Mouse (Mus musculus): ENCODE data around the gene Fut7.
"Not testable (repeated sequence)": the region's sequence is repeated elsewhere in the genome, so short reads cannot be mapped to it uniquely, and the experiment has no call there.

Fut7 gene

DNA sequence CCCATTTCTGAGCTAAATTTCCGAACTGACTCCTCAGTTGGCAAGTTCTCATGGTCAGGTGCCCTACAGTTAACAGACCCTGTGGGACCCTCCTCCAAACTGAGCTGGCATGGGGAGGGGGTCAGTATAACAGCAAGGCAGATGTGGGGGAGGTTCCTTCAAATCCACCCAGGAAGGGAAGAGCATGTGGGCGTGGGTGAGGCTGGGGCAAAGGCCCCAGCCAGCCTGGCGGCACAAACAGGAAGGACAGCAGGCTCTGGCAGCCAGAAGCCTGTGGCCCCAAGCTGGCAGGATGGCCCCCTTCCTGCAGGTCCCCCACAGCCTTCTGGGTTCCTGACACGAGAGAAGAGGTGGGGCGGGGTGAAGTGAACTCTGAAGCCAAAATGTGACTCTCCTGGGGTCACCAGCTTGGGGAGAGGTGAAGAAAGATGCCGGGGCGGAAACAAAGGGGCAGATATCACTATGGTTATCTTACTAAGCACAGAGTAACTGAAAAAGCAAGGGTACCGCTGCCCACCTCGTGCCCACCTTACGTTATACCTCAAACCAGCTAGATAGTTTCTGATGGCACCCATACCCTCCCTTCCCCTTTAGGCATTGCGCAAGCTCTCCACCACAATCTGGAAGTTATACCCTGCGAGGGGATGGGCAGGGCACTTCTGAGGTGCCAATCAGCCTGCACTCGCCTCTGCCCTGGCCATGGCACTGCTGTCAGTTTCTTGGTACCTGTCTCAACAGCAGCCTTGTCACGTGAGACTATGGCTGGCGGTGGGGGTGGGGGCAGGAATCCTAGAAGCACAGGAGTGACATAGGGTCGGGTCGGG, at the start of gene Fut7:
TSS of gene Fut7 (plus strand) at position 681 of the 824 bp plus-strand sequence.
- DNase-seq: peak in 1 of 2 experiments; percentile 34

DNA sequence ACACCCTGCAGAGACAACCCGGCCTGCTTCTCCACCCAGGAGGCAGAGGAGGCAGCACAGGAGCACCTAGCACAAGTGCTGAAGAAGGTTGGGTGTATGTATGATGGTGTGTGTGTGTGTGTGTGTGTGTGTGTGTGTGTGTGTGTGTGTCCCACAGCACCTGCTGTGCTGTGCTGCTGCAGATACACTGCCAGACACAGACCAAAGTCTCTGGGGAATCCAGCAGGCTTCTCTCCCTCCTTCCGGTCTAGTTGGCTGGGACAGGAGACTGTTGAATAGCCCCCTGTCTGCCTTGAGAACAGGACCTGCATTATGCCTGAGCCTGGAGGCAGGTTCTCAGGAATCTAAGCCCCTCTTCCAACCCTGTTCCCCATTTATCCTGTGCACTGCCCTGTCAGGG, 49.6 kb upstream of the Fut7 start:
- DNase-seq: no peak

DNA sequence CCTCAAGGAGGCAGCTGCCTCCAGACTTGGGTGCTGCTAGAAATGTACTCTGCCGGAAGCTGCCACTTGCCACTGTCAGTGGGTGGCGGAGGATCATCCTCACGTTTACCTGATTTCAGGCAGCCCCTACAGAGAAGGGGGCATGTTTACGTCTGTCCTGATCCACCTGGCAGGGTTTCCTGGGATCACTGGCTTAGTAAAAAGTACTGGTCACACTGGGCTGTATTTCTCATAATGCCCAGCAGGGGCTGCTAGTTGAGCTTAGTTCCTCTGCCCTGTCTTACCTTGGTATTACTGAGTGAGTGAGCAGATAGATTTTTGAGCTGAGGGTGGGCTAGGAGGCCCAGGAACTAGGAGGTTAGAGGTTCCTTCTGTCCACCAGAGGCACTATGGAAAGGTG, 46.5 kb upstream of the Fut7 start:
- peak; percentile 66 to 76 for DNase-seq

DNA sequence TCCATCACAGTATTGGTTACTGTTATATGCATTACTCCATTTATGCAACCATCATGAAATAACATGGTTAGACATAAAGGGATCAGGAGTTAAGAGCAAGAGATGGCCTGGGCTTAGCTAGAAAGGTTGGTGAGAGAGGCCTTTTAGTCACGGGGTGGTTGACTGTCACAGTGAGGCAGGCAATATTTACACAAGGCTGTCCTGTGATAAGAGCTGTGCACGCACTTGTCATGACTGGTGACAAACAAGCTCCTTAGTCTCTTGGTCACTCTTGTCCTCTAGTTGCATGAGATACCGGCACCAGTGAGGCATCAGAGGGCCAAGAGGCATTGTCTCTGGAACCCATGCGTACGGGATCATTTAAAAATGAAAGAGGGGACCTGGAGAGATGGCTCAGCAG, 38.6 kb upstream of the Fut7 start:
- no peak for DNase-seq

DNA sequence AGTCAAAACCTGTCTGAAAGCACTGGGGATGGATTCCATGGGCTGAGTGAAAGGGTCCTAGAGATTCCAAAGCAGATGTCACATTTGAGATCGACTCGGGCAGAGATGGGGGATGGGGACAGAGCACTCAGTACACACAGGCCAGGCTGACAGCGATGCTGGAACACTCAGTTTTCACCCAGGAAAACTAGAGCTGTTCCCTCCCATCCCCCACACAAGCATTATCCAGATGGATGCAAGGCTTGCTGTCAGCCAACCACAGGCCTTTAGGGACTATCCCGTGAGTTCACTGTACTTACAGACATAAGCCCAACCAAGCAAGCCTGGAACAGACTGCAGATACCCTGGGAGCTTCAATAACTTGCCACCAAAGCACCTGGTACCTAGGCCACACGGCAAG, 31.8 kb upstream of the Fut7 start:
- no peak for DNase-seq

DNA sequence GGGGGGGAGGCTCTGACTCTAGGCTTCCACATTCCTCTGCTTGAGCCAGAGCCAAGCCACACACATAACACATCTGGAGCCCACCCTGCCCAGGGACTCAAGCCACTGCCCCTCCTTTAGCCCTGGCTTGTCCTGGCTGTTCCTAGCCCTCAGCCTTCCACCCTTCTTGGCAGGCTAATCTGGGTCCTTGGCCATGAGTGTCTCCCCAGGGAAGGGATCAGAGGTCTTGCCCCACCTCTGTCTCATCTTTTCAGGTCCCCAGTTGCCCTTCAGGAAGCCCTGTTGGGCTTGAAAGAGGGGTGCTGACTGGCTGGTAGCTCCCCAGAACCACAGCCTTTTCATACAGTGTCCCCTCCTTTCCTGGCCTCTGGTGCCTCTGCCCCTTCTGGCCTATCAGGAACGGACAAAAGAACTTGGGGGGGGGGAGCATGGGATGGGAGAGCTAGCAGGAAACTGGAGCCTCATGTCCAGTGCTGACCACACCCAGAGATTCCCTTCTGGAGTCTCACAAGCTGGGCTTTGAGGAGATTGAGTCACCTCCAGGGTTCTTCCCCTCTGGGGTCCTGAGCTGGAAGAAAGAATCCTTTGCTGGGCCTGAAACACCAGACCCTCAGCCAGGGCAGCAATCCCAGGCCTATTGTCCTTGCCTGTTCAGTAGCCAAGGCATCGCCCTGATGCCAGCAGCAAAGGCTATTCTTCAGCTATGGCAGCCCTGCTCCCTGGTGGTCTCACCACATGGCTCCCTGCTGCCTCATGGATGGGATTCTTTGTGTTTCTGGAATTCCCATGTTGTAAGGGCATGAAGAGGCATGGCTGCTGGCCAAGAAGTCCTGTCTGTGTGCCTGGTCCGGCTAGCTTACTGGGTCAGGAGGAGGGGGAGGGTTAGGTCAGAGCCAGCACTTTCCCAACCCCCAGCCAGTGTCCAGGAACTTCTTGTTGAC, 28.5 kb upstream of the Fut7 start:
- DNase-seq: peak; percentile 39 to 54

DNA sequence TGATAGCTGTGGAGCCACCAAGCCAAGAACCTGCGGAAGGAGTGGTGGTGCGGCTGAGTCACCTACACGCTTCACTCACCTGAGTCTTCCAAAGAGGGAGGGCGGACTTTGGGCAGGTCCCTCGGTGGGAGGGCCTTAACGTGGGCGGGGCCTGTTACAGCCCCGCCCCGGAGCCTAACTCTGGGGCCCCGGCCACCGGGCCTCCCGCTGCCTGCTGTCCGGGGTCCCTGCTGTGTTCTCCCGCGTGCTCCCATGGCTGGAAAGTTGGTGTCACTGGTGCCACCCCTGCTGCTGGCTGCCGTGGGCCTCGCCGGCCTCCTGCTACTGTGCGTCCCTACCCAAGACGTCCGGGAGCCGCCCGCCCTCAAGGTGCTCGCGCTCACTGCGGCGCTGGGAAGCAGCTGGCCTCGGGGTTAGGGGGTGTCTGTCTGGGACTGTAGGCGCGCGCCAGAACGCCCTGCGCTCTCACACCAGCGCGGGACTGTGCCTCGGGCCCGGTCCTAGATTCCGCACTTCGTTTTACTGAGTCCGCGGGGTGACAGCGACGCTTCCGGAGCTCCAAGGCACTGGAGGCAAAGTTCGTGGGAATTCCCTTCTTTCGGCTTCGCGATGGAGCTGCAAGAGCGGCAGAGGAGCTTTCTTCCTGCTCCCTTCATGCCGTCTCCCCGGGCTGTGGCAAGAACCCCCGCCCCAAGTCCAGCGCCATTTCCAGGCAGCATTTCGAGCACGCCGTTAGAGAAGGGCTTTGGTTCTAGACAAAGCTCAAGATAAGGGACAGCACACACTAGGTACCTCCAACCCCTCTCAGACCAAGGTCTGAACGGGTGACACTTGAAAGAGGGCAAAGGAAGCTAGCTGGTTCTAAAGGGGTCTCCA, 27.1 kb upstream of the Fut7 start, which contains the start of gene Entpd2:
TSS of gene Entpd2 (plus strand) at position 154 of the 876 bp plus-strand sequence.
- peak; percentile 67 to 74 for DNase-seq

DNA sequence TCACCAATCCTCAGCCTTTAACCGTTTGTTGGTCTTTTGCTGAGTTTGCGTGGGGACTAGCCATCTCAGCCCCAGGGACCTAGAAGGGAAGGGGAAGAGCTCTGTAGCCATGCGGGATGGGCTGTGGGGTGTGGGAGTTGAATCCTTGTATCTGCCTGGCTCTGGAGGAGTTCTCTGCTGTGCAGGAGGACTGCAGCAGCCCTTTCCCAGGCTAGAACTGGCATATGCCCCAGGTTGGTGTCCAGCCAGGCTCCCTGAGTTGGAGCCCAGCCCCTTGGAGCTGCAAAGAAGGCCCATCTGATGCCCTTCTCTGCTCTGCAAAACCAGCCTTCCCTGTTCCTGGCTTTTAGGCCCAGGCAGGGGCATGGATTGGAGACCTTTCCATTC, 26.5 kb upstream of the Fut7 start:
- DNase-seq: no peak

DNA sequence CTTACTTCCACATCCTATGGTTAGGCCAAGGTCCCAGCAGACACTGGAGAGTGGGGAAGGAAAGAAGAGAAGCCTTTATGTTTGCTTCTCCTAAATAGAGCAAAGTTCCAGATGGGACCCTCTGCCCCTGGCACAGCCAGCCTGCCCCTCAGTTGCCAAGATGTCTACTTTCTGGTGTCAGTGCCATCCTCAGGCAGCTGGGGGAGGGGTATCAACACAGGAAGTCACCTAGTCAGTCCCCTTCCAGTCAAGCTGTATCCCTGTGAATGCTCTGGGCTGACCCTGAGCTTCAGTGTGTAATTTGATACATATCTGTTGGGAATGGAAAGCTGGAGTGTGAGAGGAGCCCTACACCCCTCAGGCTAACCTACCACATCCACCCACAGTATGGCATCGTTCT, 26.1 kb upstream of the Fut7 start:
- DNase-seq: no peak

DNA sequence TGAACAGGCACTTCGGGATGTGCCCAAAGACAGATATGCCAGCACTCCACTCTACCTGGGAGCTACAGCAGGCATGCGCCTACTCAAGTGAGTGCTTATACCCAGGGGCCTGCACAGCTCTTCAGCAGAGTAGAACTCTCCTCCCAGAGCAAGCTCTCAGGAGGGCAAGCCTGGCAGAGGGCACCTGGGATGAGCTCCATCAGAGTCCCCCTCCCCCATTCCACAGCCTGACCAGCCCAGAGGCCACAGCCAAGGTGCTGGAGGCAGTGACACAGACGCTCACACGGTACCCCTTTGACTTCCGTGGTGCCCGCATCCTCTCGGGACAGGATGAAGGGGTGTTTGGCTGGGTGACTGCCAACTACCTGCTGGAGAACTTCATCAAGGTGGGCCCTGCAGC, 25.0 kb upstream of the Fut7 start:
- no peak for DNase-seq

DNA sequence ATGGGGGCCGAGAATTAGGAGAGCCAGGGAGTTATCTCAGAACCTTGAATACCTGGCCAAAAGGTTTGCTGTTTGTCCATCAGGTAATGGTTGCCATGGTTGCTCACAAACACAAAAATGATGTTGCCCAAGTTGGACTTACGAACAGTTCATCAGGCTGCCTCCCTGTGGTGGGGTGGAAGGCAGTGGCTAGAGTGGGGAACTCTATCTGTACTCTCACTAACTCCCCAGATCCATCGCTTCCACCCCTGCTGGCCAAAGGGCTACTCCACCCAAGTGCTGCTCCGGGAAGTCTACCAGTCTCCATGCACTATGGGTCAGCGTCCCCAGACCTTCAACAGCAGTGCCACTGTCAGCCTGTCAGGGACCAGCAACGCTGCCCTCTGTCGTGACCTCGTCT, 24.0 kb upstream of the Fut7 start, which contains the start of gene Npdc1:
TSS of gene Npdc1 (plus strand) at position 301 of the 400 bp plus-strand sequence.
- no peak for DNase-seq

DNA sequence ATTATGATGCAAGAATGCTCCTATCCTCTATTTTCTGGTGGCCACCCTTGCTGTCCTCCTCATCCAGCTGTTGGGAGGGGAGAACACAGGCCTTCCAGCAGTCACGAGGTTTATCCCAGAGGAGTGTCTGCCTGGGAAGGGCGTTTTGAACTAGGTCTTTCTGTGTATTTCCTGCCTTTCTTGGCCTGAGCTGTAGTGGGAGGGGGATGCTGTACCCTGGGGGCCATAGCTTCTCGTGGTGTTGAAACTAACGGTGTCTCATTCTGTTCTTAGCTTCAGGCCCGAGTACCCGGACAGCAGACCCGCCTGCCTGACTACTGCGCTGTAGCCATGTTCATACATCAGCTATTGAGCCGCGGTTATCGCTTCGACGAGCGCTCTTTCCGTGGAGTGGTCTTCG, 22.8 kb upstream of the Fut7 start:
- DNase-seq: no peak

DNA sequence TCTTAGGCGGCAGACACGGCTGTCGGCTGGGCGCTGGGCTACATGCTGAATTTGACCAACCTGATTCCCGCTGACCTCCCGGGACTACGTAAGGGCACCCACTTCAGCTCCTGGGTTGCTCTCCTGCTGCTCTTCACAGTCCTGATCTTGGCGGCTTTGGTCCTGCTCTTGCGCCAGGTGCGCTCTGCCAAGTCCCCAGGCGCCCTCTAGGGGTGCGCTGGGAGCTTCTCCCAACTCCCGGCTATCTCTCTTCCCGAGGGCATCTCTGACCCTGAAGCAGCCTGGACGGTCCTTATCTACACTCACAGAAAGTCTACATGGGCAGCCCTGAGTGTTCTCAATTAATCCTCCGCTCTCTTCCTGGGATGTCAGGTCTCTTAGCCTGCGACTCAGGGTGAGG, 22.3 kb upstream of the Fut7 start:
- DNase-seq: peak; percentile 74 to 76

DNA sequence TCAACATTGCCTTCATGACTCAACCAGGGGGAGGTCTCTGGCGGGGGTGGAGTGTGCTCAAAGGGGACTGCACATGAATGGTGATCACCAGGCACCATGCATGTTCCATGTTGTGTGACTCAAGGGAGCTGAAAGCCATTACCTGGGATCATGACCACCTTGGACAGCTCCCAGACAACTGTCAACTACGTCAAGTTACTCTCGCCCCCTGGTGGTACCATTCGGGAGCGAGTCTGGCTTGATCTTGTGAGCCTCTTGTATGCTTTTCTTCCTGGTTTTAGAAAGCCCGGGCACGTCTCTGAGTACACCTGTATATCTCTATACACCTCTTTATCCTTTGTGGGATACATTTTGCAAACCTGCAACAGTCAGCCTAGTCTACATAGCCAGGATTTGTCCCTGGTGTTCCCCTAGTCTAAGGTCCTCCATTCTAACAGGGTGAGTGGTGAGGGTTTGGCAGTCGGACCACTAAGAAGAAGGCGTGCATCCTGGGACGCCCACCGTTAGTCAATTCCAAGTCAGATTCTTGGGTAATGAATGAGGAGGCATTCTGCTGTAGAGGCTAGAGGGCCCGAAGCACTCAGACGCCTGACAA, 20.6 kb upstream of the Fut7 start:
- DNase-seq: peak; percentile 90 to 94

DNA sequence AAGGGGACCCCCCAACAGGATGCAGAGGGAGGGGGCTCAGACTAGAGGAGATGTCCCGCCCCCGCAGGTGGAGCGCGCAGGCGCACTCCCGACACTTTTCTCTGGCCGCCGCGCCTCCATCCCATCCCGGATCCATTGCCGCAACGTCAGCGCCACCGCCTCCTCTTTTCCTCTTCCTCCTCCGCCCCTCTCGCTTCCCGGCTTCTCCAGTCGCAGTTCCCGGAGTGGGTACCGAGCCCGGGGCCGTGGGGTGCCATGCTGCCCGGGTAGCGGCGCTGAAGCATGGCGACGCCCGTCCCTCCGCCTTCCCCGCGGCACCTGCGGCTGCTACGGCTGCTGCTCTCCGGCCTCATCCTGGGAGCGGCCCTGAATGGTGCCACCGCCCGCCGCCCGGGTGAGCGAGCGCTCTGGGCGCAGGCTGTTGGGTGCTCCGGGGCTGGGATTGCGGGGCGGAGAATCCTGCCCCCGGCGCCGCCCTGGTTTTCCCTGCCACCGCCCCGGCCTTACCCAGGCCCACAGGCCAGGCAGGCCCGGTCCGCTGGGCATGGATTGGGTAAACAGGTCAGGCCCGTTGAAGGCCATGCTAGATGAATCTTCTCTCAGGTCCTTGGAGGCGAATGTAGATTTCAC, 20.0 kb upstream of the Fut7 start:
- DNase-seq: peak; percentile 75 to 83

DNA sequence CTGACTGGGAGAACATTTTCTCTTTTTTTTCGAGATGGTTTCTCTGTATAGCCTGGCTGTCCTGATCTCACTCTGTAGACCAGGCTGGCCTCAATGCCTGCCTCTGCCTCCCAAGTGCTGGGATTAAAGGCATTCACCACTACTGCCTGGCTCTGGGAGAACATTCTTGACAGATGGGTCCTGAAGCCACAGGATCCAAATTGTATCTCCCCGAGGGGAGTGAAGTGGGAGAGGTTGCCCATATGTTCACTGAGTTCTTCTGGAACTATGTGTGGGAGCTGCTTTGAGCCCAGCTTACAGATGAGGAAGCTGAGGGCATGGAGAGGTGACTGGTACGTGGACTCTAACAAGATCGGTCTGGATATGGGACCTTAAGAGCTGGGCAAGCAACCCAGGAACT, 19.1 kb upstream of the Fut7 start:
- DNase-seq: no peak

DNA sequence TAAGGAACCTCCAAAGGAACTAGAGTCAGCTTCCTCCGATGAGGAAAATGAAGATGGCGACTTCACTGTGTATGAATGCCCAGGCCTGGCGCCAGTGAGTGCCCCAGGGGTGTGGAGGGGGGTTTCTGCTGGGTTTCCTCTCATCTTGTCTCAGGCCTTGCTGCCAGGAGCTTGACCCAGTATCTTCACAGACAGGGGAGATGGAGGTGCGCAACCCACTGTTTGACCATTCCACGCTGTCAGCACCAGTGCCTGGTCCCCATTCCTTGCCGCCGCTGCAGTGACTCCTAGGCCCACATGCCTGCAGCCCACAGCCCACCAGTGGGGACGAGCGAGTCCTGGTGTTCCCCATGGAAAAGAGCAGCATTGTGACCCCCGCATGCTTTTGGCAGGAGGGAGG, 14.2 kb upstream of the Fut7 start:
- DNase-seq: peak in 1 of 2 experiments; percentile 36

DNA sequence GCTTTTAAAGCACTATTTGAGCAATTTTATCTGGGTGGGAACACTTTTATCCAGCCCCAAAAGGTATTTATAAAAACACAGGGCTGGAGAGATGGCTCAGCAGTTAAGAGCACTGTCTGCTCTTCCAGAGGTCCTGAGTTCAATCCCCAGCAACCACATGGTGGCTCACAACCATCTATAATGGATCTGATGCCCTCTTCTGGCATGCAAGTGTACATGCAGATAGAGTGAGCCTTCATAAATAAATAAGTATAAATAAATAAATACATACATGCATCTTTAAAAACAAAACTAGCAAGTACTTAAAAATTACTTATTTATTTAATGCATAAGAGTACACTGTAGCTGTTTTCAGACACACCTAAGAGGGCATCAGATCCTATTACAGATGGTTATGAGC, 9.6 kb upstream of the Fut7 start:
- not testable (repeated sequence) for DNase-seq

DNA sequence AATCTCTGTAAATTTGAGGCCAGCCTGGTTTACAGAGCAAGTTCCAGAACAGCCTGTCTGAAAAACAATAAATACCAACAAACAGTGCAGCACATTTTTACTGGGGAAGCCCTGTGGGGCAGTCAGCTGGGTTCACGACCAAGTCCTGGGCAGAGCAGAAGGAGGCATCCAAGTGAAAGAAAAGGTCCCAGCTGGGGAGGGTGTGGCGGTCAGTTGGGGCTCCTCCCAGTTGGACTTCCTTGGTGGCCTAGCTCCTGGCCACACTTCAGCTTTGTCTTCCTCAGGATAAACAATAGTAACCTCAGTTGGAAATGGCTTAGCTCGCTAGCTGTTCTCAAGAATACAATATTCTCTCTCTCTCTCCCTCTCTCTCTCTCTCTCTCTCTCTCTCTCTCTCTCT, 5.6 kb upstream of the Fut7 start:
- DNase-seq: peak in 1 of 2 experiments; percentile 29

DNA sequence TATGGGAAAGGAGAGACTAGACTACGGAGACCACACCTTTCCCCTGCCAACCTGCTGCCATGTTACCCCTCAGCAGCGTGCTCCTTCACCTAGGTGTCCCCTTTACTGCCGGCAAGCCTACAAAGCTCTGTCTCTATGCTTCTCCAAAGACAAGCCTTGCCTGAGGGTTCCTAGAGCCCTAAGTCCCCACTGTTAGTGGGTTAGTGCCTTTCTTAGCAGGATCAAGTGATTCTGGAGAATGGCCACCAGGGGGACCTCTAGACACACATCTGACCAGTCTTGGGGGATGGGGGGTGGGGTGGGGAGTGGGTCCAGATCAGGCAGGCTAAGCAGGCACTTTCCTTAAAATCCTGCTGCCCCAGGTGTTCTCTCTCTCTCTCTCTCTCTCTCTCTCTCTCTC, 1.2 kb upstream of the Fut7 start:
- DNase-seq: peak; percentile 50 to 57

DNA sequence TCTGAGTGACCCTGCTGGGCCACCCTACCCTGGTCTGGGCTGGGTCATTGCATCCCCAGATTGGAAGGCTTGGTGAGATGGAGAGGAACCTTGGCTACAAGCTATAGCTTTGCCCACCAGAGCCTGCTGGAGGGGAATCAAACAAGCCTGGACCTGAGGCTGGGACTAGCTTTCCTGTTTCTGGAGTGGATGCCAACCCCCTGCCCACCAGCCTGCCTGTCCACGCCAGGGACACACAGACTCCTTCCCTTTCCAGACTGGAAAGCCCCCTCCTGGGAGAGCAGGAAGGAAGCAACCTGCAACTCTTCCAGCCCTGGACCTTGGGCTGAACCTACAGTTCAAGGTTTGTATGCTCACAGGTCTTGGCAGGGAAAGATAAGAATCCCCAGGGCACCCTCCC, 559 bp downstream of the Fut7 start:
- DNase-seq: no peak

DNA sequence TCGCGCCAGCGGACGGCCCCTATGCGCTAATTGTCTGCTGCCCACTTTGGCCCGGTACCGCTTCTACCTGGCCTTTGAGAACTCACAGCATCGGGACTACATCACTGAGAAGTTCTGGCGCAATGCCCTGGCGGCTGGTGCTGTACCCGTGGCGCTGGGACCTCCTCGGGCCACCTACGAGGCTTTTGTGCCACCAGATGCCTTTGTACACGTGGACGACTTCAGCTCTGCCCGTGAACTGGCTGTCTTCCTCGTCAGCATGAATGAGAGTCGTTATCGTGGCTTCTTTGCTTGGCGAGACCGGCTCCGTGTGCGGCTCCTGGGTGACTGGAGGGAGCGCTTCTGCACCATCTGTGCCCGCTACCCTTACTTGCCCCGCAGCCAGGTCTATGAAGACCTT, 2.4 kb downstream of the Fut7 start:
- peak in 1 of 2 experiments; percentile 36 for DNase-seq

Data from kidney, postnatal 25 days (tissue).